Mouse (Mus musculus) liver, adult 2 months (tissue): Measurements from ENCODE around the gene H2-Ab1.

ENCODE experiments used
- CTCF ChIP-seq: fragments of 200-500 bp; IDR thresholded peaks from 2 replicates; pipeline ENCODE4 v1.5.1; 2011; ENCODE audit warnings: low read depth, low read length, control low read depth
- POLR2A ChIP-seq: fragments of 200-500 bp; IDR thresholded peaks from 2 replicates; pipeline ENCODE4 v1.6.1; 2011; ENCODE audit warnings: low read length, control low read depth; ENCODE audit not compliant: insufficient read depth; ENCODE audit errors: extremely low read depth

DNA sequence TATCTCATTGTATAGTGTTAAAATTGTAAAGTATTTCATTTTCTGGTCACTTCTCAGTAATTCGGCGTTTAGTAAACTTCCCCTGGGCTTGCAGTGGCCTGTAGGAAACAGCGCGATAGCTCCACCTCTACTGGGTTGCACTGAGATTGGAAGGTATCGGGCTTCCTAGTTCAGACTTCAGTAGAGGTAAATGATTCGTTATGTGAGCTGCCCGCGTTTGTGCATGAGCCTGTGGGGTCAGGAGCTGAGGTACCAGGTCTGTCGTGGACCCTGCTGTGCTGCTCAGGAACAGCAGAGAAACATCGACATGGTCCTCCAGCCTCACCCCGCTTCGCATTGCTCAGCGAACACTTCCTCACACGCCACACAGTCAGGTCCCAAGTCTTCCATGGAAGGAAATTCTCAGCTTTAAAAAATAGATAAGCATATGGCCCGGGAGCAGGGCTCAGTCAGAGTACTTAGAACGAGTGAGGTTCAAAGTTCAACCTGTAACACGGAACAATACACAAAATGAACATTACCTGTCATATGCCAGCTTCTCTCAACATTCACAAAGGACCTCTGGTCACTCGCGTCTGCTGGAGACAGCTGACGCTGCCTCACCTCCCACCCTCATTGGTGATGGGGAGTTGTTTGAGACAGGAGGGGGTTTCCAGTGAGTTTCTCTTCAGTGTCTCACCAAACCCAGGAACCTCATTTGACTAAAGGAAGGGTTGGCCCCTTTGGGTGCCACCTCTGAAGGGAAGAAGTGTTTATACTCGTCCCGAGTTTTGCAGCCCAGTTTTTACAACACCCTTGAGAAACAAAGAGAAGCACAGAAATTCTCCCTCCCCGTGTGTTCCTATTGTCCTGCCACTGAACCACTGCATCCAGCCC, 43.4 kb downstream of the H2-Ab1 start:
- TF ChIP-seq CTCF (no peak), POLR2A (no peak)
